Mouse (Mus musculus): ENCODE results near the gene Wdr46. TPM values are rescaled to one million over a fixed set of nuclear protein-coding genes. Genes with fewer than 3 reads are reported as not detected.
"Not testable (repeated sequence)": the region's sequence is repeated elsewhere in the genome, so short reads cannot be mapped to it uniquely, and the experiment has no call there.

Wdr46 gene
- polyA plus RNA-seq, 1 experiment, result 10.1 TPM

- no peak overlapping the region for H3K4me3 ChIP-seq (ENCODE audit: insufficient read depth, low read depth, low read length)
- no peak overlapping the region for H3K27ac ChIP-seq (replicated peaks; ENCODE audit: low read depth, low read length)
- peaks cover 4% of the 10 kb centered on the region; the same call in 1 of the 2 replicates for H3K4me1 ChIP-seq (ENCODE audit: control insufficient read depth, insufficient read depth, insufficient read length, low read length)
Observed at GRCm38 (mm10) chr17:33948905-33949537, 8.6 kb downstream of the Wdr46 start.

GRCm38 (mm10) chr17:33950131-33950625, 9.7 kb downstream of the Wdr46 start:
- peak overlapping the region; percentile 66 for H3K4me3 ChIP-seq (ENCODE audit: insufficient read depth, low read depth, low read length)
- peaks cover 4% of the 10 kb centered on the region; the same call in 1 of the 2 replicates for H3K4me1 ChIP-seq (ENCODE audit: control insufficient read depth, insufficient read depth, insufficient read length, low read length)
- no peak overlapping the region for H3K27ac ChIP-seq (replicated peaks; ENCODE audit: low read depth, low read length)

GRCm38 (mm10) chr17:33951021-33951946, 10.8 kb downstream of the Wdr46 start, which contains the start of gene B3galt4:
Gene B3galt4, minus strand, starts transcription at chr17:33951488.
- peaks cover 4% of the 10 kb centered on the region; the same call in 1 of the 2 replicates for H3K4me1 ChIP-seq (ENCODE audit: control insufficient read depth, insufficient read depth, insufficient read length, low read length)
- H3K4me3 ChIP-seq (ENCODE audit: insufficient read depth, low read depth, low read length), result peak within 1 kb of the TSS; percentile 66
- H3K27ac ChIP-seq (replicated peaks; ENCODE audit: low read depth, low read length), result peak within 1 kb of the TSS; percentile 46

- not testable (repeated sequence) for H3K4me3 ChIP-seq (ENCODE audit: insufficient read depth, low read depth, low read length); H3K4me1 ChIP-seq (ENCODE audit: control insufficient read depth, insufficient read depth, insufficient read length, low read length); H3K27ac ChIP-seq (replicated peaks; ENCODE audit: low read depth, low read length)
Observed at GRCm38 (mm10) chr17:33952015-33952414, 11.6 kb downstream of the Wdr46 start.

GRCm38 (mm10) chr17:33952879-33953278, 12.4 kb downstream of the Wdr46 start:
- Histone ChIP-seq H3K4me1 (ENCODE audit: control insufficient read depth, insufficient read depth, insufficient read length, low read length) (peaks cover 4% of the 10 kb centered on the region; the same call in 1 of the 2 replicates), H3K4me3 (ENCODE audit: insufficient read depth, low read depth, low read length) (no peak overlapping the region), H3K27ac (replicated peaks; ENCODE audit: low read depth, low read length) (no peak overlapping the region)

GRCm38 (mm10) chr17:33953310-33953709, 12.8 kb downstream of the Wdr46 start:
- H3K27ac ChIP-seq (replicated peaks; ENCODE audit: low read depth, low read length), result no peak overlapping the region

GRCm38 (mm10) chr17:33953961-33954565, 13.6 kb downstream of the Wdr46 start:
- H3K27ac ChIP-seq (replicated peaks; ENCODE audit: low read depth, low read length), result no peak overlapping the region
- H3K4me3 ChIP-seq (ENCODE audit: insufficient read depth, low read depth, low read length), result peak overlapping the region; percentile 90

More at GRCm38 (mm10) chr17:33953310-33953709, 12.8 kb downstream of the Wdr46 start:
- H3K4me1 ChIP-seq (ENCODE audit: control insufficient read depth, insufficient read depth, insufficient read length, low read length), result peaks cover 4% of the 10 kb centered on the region; the same call in 1 of the 2 replicates
- H3K4me3 ChIP-seq (ENCODE audit: insufficient read depth, low read depth, low read length), result no peak overlapping the region

GRCm38 (mm10) chr17:33954646-33955554, 14.4 kb downstream of the Wdr46 start:
- Histone ChIP-seq H3K4me3 (ENCODE audit: insufficient read depth, low read depth, low read length) (peak overlapping the region; percentile 90), H3K4me1 (ENCODE audit: control insufficient read depth, insufficient read depth, insufficient read length, low read length) (peaks cover 4% of the 10 kb centered on the region; the same call in 1 of the 2 replicates), H3K27ac (replicated peaks; ENCODE audit: low read depth, low read length) (peak overlapping the region; percentile 62)

More at GRCm38 (mm10) chr17:33953961-33954565, 13.6 kb downstream of the Wdr46 start:
- H3K4me1 ChIP-seq (ENCODE audit: control insufficient read depth, insufficient read depth, insufficient read length, low read length), result peaks cover 4% of the 10 kb centered on the region; the same call in 1 of the 2 replicates

GRCm38 (mm10) chr17:33955555-33956214, 15.2 kb downstream of the Wdr46 start, which contains the start of the genes Vps52 and Rps18:
Gene Vps52, plus strand, starts transcription at chr17:33955812.
Gene Rps18, minus strand, starts transcription at chr17:33956001.
- peaks cover under 1% of the 10 kb centered on the region; the same call in 1 of the 2 replicates for H3K4me1 ChIP-seq (ENCODE audit: control insufficient read depth, insufficient read depth, insufficient read length, low read length)
- peak within 1 kb of the TSS; percentile 90 for H3K4me3 ChIP-seq (ENCODE audit: insufficient read depth, low read depth, low read length)
- H3K27ac ChIP-seq (replicated peaks; ENCODE audit: low read depth, low read length), result peak within 1 kb of the TSS; percentile 99

GRCm38 (mm10) chr17:33956336-33956735, 15.9 kb downstream of the Wdr46 start:
- H3K27ac ChIP-seq (replicated peaks; ENCODE audit: low read depth, low read length), result peak overlapping the region; percentile 99
- peak overlapping the region; percentile 87 for H3K4me3 ChIP-seq (ENCODE audit: insufficient read depth, low read depth, low read length)
- H3K4me1 ChIP-seq (ENCODE audit: control insufficient read depth, insufficient read depth, insufficient read length, low read length), result no peaks in the 10 kb centered on the region

- H3K4me1 ChIP-seq (ENCODE audit: control insufficient read depth, insufficient read depth, insufficient read length, low read length), result no peaks in the 10 kb centered on the region
- no peak overlapping the region for H3K4me3 ChIP-seq (ENCODE audit: insufficient read depth, low read depth, low read length)
- H3K27ac ChIP-seq (replicated peaks; ENCODE audit: low read depth, low read length), result no peak overlapping the region
Observed at GRCm38 (mm10) chr17:33957493-33957892, 17.0 kb downstream of the Wdr46 start.

GRCm38 (mm10) chr17:33958451-33958850, 18.0 kb downstream of the Wdr46 start:
- no peaks in the 10 kb centered on the region for H3K4me1 ChIP-seq (ENCODE audit: control insufficient read depth, insufficient read depth, insufficient read length, low read length)
- no peak overlapping the region for H3K4me3 ChIP-seq (ENCODE audit: insufficient read depth, low read depth, low read length)
- H3K27ac ChIP-seq (replicated peaks; ENCODE audit: low read depth, low read length), result no peak overlapping the region

- Histone ChIP-seq H3K4me3 (ENCODE audit: insufficient read depth, low read depth, low read length) (no peak overlapping the region), H3K4me1 (ENCODE audit: control insufficient read depth, insufficient read depth, insufficient read length, low read length) (no peaks in the 10 kb centered on the region), H3K27ac (replicated peaks; ENCODE audit: low read depth, low read length) (no peak overlapping the region)
Observed at GRCm38 (mm10) chr17:33959135-33959534, 18.7 kb downstream of the Wdr46 start.
